Mouse (Mus musculus) neutrophil, adult 5-6 weeks (primary cell): ENCODE data around the gene Tnfrsf11a. TPM values are rescaled to one million over a fixed set of nuclear protein-coding genes. Genes with fewer than 3 reads are reported as not detected.

Source experiments
- ATAC-seq: fragments of 151-379, 151-347 bp; 2 replicates; pipeline ENCODE4 v1.8.0; 2017; ENCODE audit warnings: mild to moderate bottlenecking, moderate TSS enrichment; ENCODE audit not compliant: insufficient number of reproducible peaks, poor library complexity, low FRiP score, severe bottlenecking; ENCODE audit errors: extremely low read depth
- total RNA-seq: library from RNA; stranded (forward); fragments of 200-1000 nt; gene quantifications from 2 replicates; pipeline ENCODE4 v1.2.3, GENCODE M21; 2017

Gene Tnfrsf11a
- total RNA-seq, 1 experiment from 2014 or later, result 0.47 TPM

DNA sequence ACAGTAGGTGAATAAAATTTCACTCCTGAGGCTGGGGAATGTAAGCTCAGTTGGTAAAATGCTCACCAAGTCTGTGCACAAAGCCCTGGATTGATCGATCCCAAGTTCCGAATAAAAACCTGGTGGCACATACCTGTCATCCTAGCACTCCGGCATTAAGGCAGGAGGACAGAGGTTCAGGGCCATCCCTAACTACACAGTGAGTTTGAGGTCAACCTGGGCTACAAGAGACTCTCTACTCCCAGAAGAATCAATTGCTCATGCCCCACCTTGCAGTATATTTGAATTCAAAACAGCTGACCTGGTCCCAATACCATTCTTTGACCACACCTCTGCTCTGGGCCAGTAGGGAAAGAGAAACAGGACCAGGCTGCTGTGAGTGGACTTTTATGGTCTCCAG, 35.2 kb downstream of the Tnfrsf11a start:
- no peak for ATAC-seq

DNA sequence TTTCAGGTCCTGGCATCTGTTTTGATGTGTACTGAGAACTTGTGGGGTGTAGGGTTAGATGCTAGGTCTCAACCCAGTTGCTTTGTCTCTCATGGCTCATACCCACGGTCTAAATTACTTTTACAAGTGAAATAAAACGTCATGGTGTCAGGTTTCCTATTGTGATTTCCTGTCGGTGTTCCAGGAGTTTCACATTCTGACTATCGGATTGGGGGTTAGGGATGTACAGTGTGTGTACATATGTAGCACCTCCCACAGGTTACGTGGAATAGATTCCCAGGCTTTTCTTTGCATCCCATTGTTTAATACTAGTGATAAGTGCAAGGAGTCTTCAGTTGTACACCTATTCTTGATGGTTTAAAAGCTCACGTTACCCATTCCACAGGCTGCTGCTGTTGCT, 38.5 kb downstream of the Tnfrsf11a start:
- no peak for ATAC-seq

DNA sequence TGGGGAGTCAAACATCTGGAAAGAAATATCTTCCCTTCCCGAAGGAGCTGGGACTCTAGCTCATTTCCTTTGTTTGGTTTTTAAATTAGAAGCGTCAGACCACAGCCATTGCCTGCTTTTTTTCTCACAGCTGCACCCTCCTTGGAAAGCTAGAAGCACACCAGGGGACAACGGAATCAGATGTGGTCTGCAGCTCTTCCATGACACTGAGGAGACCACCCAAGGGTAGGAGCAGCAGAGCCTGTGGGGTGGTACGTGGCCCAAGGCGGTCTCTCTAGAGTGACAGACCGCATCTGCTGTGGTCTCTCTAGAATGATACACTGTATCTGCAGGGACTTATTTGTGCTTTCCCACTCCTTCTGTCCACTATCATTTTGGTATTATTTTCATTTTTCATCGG, 39.2 kb downstream of the Tnfrsf11a start:
- no peak for ATAC-seq

DNA sequence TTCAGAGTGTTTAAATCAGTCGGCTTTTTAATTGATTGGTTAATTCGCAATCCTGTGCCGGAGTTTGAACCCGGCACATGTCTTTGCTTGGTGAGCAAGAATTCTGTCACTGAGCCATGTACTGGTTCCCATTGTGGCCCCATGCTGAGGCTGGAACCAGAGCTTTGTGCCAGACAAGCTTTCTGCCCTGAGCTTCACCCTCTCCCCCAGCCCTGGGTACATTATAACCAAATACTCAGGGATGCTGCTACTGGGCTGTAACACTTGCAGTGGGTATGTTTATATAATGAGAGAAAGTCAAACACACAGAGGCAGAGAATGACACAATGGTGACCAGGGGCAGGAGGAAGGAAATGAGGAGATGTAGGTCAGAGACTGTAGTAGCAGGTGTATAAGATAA, 43.8 kb downstream of the Tnfrsf11a start:
- ATAC-seq, result no peak

DNA sequence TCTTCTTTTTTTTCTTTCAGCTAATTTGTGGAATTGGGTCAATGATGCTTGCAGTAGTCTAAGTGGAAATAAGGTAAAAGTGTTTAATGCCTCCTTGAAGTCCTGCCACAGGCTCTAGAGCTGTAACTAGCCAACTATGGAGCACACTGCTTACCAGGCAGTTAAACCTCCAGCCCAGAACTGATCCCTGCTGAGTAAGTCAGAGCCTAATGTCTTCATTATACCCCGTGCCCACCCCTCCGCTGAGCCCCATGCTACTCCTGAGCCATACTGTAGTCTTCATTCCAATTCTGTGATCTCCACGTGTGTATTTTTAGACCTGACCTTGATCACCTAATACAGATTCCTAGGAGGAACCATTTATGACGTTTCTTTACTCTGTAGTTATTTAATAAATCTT, 44.5 kb downstream of the Tnfrsf11a start:
- no peak for ATAC-seq

DNA sequence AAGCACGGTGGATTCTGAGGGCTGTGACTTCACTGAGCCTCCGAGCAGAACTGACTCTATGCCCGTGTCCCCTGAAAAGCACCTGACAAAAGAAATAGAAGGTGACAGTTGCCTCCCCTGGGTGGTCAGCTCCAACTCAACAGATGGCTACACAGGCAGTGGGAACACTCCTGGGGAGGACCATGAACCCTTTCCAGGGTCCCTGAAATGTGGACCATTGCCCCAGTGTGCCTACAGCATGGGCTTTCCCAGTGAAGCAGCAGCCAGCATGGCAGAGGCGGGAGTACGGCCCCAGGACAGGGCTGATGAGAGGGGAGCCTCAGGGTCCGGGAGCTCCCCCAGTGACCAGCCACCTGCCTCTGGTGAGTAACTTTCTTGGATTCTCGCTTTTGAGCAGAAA, 46.9 kb downstream of the Tnfrsf11a start:
- ATAC-seq, result no peak

DNA sequence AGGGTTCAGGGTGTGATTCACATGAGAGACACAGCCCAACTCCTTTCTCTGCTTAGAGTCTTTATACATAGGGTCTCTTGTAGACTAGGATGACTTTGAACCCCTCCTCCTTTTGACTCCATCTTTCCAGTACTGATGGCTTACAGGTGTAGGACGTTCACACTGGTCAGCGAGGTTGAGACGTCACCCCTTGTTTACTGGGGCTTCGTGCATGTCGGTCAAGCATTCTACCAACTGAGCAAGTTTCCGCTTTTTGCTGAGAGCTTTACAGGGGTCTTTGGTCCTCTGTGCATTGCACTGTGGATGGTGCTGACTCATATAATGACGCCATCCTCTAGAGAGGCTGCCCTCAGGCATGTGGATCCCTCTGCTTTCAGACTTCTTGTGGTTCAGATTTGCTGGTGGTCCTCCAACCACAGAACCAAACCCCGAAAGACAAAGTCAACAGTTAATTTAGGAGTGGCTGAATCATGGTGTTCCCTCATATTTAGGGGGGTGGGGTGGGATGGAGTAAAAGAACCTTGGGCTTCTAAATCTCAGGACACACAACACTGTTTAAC, 47.3 kb downstream of the Tnfrsf11a start:
- no peak for ATAC-seq

DNA sequence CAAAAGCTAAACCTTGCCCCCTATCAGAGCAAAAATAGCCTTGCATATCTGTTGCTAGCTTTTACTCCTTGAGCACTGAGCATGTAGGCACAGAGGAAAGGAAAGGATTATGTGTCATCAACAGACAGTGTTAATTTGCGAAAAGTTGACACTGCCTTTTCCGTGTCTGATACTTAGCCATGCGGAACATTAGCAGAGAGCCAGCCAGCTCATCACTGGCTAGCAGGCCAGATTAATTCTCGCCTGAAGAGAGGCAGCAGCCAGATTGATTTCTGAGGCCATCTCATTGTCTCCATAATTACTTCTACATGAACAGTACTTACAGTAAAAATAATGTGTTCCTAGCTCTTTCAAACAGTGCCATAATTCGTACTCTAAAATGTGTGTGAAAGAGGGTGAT, 48.7 kb downstream of the Tnfrsf11a start:
- no peak for ATAC-seq

DNA sequence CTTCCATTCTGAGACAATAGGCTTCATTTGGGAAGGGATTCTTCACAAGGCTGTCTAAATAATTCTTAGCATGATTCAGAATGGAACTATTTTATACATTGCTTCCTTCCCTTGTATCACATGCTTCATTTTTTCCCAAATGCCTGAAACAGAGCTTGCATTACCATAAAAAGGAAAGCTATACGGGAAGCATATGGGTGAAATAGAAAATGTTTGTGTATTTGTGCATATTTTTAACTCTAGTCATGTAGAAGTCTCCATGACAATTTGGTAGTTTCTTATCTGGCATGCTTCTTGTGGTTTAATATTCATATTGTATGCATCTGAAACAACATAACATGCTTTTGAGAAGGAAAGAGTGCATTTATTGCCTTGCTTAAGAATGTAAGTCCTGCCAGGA, 52.3 kb downstream of the Tnfrsf11a start:
- no peak for ATAC-seq

DNA sequence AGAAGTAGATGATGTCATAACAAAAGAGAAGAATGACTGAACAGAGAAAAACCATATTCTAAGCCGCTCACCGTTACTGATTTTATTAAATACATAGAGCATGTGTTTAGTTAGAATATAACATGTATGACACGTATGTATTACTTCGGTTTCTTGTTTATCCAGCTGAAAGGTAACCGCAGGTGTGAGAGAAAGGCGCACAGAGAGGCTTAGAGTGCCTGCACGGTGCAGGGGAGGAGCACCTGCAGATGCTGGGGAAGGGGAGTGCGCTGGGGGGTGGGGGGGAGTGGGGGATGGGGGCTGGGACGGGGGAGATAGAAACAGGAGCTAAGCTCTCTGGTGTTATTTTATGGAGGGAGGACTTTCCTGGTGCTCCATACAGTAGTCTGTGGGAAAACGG, 62.4 kb downstream of the Tnfrsf11a start:
- no peak for ATAC-seq

DNA sequence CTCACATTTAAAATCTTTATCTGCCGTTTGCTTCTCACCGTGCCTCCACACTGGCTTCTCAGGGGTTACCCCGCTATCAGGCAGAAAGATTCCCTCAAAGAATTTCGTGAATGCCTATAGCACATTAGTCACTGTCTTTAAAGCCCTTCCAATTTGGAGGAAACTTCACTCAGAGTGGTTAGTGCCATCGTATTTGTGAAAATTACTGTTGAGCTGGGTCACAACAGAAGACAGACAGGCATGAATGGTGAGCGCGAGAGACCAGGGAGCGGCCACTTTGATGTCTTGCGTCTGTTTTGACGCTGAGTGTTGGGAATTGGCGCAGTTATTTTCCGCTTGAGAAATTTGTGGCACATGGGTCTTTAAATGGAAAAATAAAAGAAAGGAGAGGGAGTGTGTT, 62.9 kb downstream of the Tnfrsf11a start:
- no peak for ATAC-seq

DNA sequence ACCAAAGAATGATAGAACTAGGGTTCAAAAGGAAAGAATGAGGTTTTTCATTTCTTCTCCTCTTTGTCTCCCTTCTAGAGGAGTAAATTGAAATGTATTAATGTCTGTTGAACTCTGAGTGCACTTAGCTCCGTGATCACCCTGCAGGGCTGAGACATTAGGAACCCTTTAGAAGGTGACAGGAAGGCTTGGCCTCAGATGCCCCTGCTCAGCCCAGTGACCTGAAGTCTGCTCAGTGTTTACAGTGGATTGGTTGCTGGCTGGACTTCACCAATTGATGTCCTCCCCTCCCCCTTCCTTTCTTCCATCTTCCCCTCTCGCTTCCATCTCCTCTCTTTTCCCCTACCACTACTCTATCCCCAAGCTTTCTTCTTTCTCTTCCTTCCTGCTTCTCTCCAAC, 63.3 kb downstream of the Tnfrsf11a start:
- ATAC-seq, result no peak

DNA sequence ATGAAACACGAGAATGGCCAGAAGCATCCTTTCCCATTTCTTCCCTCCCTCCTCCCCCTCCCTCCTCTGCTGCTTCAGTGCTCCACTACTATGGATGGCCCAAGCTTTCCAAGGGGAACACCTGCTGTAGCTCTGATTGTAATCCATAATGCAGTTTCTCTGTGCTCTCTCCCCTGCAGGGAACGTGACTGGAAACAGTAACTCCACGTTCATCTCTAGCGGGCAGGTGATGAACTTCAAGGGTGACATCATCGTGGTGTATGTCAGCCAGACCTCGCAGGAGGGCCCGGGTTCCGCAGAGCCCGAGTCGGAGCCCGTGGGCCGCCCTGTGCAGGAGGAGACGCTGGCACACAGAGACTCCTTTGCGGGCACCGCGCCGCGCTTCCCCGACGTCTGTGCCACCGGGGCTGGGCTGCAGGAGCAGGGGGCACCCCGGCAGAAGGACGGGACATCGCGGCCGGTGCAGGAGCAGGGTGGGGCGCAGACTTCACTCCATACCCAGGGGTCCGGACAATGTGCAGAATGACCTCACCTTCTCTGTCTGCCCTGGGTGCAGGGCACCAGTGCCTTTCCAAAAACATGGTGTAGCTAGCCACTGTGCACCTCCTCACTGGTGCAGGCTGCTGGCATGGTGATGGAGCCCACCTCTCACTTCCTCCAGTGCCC, 64.0 kb downstream of the Tnfrsf11a start:
- ATAC-seq, result peak; percentile 16; the same call in 1 of the 2 replicates

DNA sequence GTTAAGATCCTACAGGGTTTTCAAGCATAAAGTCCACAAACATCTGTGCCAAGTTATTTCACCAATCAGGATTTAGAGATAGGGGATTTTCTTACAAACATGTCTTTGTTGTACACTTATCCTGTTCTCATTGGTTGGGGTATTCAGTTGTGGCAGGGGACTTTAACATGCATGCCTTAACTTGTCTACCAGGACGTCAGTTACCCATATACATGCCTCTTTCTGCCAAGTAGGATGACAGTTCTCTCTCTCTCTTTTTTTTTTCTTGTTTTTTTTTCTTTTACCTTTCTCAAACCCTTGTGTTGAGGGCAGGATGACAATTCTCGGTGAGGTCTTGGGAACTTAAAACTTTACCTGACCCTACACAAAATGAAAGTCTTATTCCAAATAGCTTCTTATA, 65.9 kb downstream of the Tnfrsf11a start:
- ATAC-seq, result no peak

DNA sequence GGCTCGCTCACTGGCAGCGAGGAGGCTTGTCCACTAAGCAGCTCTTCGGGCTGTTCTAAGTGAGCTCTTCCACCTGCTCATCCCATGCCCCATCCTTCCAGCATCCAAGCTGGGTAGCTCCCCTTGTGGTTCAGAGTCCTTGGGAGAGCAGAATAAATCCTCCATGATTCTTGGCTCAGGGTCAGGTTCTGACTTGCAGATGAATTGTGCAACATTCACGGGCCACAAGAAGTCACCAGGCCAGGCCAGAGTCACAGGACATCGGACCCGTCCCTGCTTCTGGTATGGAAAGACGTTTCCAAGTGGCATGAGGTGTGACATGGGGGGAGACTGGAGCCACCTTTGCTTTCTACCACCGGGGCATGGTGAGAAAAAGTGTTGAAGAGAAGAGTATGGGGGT, 68.3 kb downstream of the Tnfrsf11a start:
- no peak for ATAC-seq

DNA sequence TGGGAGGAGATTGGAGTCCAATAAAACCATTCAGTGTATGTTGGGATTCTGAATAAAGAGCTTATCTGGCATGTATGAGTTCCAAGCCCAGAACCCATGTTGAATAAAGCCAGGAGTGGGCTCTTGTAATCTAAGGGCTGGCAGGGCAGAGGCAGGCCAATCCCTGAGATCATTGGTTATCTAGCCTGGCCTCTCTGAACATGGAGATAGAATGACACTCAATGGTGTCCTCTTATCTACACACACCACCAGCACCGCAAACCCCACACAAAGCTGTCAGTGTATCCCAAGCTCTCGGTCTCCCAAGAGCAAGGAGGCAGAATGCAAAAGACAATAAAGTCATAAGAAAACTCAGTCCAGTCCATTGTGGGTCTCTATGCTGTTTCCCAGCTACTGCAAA, 70.8 kb downstream of the Tnfrsf11a start:
- no peak for ATAC-seq

DNA sequence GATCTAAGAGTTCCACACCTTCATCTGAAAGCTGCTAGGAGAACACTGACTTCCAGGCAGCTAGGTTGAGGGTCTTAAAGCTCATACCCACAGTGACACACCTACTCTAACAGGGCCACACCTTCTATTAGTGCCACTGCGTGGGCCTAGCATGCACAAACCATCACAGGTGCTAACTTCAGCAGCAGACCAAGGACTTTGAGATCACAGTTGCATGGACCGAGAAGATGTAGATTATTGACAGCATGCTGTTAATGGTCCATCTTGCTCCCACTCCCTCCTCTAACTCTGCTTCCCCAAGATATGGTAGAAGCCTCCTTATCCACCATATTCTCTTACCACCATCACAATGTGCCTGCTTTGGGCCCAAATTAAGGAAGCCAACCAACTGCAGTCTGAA, 79.2 kb downstream of the Tnfrsf11a start:
- ATAC-seq, result no peak

DNA sequence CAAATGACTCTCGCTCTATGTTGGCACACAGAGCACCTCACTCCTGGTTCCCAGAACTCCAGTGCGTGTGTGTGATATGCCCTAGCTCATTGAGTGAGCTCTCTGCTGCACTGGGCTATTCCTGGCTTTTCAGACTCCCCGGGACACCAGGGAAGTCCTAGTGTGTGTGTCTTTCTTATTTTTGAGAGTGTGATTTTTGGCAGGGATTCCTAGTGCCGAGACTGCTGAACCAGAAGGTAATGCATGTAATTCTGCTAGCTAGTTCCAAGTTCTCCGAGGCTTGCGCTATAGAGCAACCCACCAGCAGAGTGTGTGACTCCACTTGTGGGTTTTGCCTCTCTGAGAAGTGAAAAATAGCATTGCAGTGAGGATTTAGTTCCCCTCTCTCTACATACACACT, 96.1 kb downstream of the Tnfrsf11a start:
- ATAC-seq, result no peak

DNA sequence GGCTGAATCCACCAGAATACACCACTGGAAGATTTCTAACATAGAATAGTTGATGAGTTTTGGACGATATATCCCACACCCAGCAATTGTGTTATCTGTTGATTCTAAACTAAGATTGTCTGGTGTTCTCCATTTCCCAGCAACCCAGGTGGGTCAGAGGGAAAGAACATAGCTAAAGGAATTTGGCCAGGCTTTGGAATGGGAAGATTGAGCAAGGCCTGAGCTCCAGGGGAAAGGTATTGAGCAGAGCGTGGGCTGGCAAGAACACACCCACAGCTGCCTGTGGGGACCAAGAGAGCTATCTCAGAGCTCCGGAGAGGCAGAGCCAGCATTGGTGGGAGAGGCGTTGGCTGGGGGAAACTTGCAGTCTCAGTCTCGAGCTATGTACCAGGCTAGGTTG, 97.3 kb downstream of the Tnfrsf11a start:
- ATAC-seq, result no peak

DNA sequence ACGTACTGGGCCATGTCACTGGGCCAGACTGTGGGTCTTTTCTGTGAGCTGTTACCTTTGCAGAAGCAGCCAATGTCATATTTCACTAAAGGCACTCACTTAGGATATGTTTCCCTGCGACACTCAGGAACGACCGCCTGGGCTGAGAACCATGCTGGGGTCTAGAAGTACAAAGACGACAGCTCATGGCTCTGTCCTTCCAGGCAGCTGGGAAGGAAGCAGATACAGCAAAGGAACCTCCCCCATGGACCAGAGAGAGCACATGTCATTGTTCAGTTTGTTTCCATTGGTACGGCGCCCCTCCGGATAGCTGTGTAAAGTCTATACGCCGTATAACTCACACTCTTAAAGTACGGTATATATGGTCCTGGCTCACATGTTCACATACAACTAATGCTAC, 97.9 kb downstream of the Tnfrsf11a start:
- no peak for ATAC-seq
